Mouse (Mus musculus): Measurements from ENCODE around the gene Lpar3.

GRCm38 (mm10) chr3:146205305-146205704 is 15.5 kb upstream of the Lpar3 start:
- TF ChIP-seq CTCF (IDR thresholded peaks at IDR 0.05; ENCODE audit: low read depth), result no peak
- no peak for TF ChIP-seq EP300 (IDR thresholded peaks at IDR 0.05; ENCODE audit: low read depth)

All from liver, postnatal 0 days (tissue).